Mouse (Mus musculus) brain, embryonic 14.5 days (tissue): ENCODE results near the gene Tbx1.

Experiments
- CTCF ChIP-seq: fragments of 200-500 bp; IDR thresholded peaks from 2 replicates; pipeline ENCODE4 v1.5.1; 2012; ENCODE audit warnings: inconsistent platforms, mild to moderate bottlenecking, moderate library complexity, borderline replicate concordance; ENCODE audit not compliant: insufficient read depth, insufficient read length; ENCODE audit errors: extremely low read depth
- POLR2A ChIP-seq: fragments of 200-500 bp; IDR thresholded peaks from 2 replicates; pipeline ENCODE4 v1.6.1; 2012; ENCODE audit warnings: mild to moderate bottlenecking, inconsistent platforms, borderline replicate concordance; ENCODE audit not compliant: poor library complexity, insufficient read depth, insufficient read length, severe bottlenecking; ENCODE audit errors: extremely low read depth

- TF ChIP-seq POLR2A (no peak), CTCF (no peak)
These were observed 3.5 kb upstream of the Tbx1 start for GRCm38 (mm10) chr16:18593930-18594329.
